Mouse (Mus musculus) kidney, embryonic 15.5 days (tissue): ENCODE data around the gene Elovl7. TPM values are rescaled to one million over a fixed set of nuclear protein-coding genes. Genes with fewer than 3 reads are reported as not detected.

Experiments used
- ATAC-seq: fragments of 200-750 bp; cut with Nextera tagmentation; replicated peaks from 2 replicates; pipeline ENCODE4 v1.8.0; 2017; ENCODE audit warnings: moderate TSS enrichment; ENCODE audit not compliant: low FRiP score
- H3K27ac ChIP-seq: fragments of 300-500 bp; sonication (generic); 2 replicates; pipeline ENCODE4 v1.5.1; 2015; ENCODE audit warnings: mild to moderate bottlenecking, inconsistent platforms
- H3K27me3 ChIP-seq: fragments of 300-500 bp; sonication (generic); 2 replicates; pipeline ENCODE4 v1.6.1; 2015; ENCODE audit warnings: inconsistent platforms
- H3K36me3 ChIP-seq: fragments of 300-500 bp; sonication (generic); 2 replicates; pipeline ENCODE4 v1.6.1; 2015; ENCODE audit warnings: inconsistent platforms
- H3K4me1 ChIP-seq: fragments of 300-500 bp; sonication (generic); 2 replicates; pipeline ENCODE4 v1.6.1; 2015; ENCODE audit warnings: inconsistent platforms
- H3K4me2 ChIP-seq: fragments of 300-500 bp; sonication (generic); 2 replicates; pipeline ENCODE4 v1.6.1; 2015; ENCODE audit warnings: moderate library complexity, mild to moderate bottlenecking, inconsistent platforms
- H3K4me3 ChIP-seq: fragments of 300-500 bp; sonication (generic); replicated peaks from 2 replicates; pipeline ENCODE4 v1.5.1; 2015; ENCODE audit warnings: mild to moderate bottlenecking, inconsistent platforms
- H3K9ac ChIP-seq: fragments of 300-500 bp; sonication (generic); 2 replicates; pipeline ENCODE4 v1.6.1; 2015; ENCODE audit warnings: mild to moderate bottlenecking, inconsistent platforms
- H3K9me3 ChIP-seq: fragments of 300-500 bp; sonication (generic); replicated peaks from 2 replicates; pipeline ENCODE4 v1.6.1; 2016; ENCODE audit warnings: inconsistent platforms
- WGBS: fragments of 180-500 bp; shearing (Covaris S2); methylation state at CpG from one replicate; pipeline ENCODE4 v1.1.7; 2015; ENCODE audit warnings: mixed read lengths; 5-methylcytosine and 5-hydroxymethylcytosine counted together
- polyA plus RNA-seq: library from polyadenylated mRNA; unstranded; fragments of >200 nt; fragmentation: Nextera tagmentation; extraction: Ambion mirVana; gene quantifications from 2 replicates; pipeline ENCODE4 v1.2.1, GENCODE M21; 2015

Elovl7 gene
- polyA plus RNA-seq, 1 experiment from 2014 or later, result 14.6 TPM

DNA sequence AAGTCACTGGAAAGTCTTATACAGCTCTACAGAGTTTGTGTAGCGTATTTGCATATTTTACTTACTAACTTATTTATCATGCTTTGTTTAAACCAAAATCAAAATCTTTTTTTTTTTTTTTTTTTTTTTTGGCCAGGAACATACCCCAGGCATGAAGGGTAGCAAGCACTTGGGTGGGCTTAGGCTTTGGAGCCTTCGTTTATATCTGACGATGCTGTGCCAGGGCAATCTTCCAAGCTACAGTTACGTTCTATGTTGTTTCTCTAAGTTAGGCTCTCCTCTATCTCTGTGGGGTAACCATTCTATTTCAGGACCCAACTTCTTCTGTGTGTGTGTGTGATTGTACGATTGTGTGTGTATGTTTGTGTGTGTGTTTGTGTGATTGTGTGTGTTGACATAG lies 36.9 kb downstream of the Elovl7 start:
- H3K9ac ChIP-seq, result no peak overlapping the region
- no peak overlapping the region for H3K4me3 ChIP-seq
- H3K9me3 ChIP-seq, result no peaks in the 10 kb centered on the region
- ATAC-seq, result no peak
- 85% methylated on average over 5 of the region's 5 CpGs for WGBS
- H3K4me2 ChIP-seq, result no peak overlapping the region
- no peaks in the 10 kb centered on the region for H3K36me3 ChIP-seq
- H3K4me1 ChIP-seq, result no peaks in the 10 kb centered on the region
- H3K27me3 ChIP-seq, result no peaks in the 10 kb centered on the region
- no peak overlapping the region for H3K27ac ChIP-seq

DNA sequence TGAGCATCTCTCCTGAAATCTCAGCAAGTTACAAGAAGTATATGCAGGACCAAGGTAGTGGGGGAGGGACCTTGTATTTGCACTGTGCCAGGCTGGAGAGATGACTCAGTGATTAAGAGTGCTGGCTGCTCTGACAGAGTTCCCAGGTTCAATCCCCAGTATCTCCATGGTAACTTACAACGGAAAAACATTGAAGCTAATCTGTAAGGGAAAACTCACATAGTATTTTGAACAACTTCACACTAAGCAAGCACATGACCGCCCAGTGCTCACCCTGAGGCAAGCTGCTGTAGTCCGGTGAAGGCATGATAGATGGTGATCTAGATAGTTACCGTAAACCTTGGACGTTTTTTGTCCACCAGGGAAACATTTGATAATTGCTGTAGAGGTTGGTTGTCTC lies 39.8 kb downstream of the Elovl7 start:
- no peaks in the 10 kb centered on the region for H3K4me1 ChIP-seq
- ATAC-seq, result no peak
- no peak overlapping the region for H3K4me3 ChIP-seq
- H3K9me3 ChIP-seq, result no peaks in the 10 kb centered on the region
- no peak overlapping the region for H3K4me2 ChIP-seq
- H3K36me3 ChIP-seq, result no peaks in the 10 kb centered on the region
- no peak overlapping the region for H3K9ac ChIP-seq
- H3K27ac ChIP-seq, result no peak overlapping the region
- 80% methylated on average over 5 of the region's 5 CpGs for WGBS
- no peaks in the 10 kb centered on the region for H3K27me3 ChIP-seq

DNA sequence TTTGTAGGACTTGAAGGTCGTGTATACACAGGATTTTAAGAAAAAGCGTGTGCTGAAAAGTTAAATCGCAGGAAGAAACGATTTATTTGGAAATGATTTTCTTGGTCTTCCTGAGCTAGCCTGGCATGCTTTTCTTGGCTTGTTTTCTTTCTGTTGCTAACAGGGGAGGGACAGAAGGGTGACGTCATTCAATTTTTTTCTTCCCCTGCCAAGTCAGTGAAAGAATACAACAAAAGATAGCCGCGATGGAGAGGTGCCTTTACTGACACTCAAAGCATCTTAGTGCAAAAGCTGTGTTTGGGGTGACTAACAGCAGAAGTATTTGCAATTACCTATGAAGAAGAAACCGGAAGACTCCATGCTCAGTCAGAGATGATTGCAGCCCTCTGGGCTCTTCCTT lies 48.8 kb downstream of the Elovl7 start:
- Histone ChIP-seq H3K4me3 (no peak overlapping the region), H3K4me1 (no peaks in the 10 kb centered on the region), H3K27ac (no peak overlapping the region), H3K9ac (no peak overlapping the region), H3K27me3 (no peaks in the 10 kb centered on the region), H3K9me3 (no peaks in the 10 kb centered on the region), H3K4me2 (no peak overlapping the region), H3K36me3 (no peaks in the 10 kb centered on the region)
- no peak for ATAC-seq
- WGBS, result 72% methylated on average over 8 of the region's 8 CpGs

DNA sequence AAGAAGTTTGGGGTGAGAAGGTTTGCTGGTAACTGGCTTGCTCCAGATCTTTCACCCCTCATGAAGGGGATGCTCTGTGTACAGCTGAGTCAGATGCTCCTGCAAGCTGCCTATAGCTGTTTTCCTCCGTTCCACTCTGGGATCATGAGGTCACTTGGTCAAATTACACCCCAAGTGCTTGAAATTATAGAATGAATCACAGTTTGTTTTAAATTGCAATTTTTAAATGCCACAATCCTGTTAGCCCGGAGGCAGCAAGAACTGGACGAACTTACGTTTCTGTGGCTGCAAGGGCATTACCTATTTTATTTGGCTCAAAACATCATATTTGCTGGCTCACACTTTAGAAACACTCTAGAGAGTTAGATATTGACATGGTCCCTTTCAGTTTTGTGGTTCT lies 51.2 kb downstream of the Elovl7 start:
- H3K9ac ChIP-seq, result no peak overlapping the region
- H3K27ac ChIP-seq, result no peak overlapping the region
- no peaks in the 10 kb centered on the region for H3K27me3 ChIP-seq
- no peak for ATAC-seq
- H3K9me3 ChIP-seq, result no peaks in the 10 kb centered on the region
- no peak overlapping the region for H3K4me2 ChIP-seq
- H3K36me3 ChIP-seq, result no peaks in the 10 kb centered on the region
- 80% methylated on average over 4 of the region's 4 CpGs for WGBS
- H3K4me1 ChIP-seq, result no peaks in the 10 kb centered on the region
- no peak overlapping the region for H3K4me3 ChIP-seq

DNA sequence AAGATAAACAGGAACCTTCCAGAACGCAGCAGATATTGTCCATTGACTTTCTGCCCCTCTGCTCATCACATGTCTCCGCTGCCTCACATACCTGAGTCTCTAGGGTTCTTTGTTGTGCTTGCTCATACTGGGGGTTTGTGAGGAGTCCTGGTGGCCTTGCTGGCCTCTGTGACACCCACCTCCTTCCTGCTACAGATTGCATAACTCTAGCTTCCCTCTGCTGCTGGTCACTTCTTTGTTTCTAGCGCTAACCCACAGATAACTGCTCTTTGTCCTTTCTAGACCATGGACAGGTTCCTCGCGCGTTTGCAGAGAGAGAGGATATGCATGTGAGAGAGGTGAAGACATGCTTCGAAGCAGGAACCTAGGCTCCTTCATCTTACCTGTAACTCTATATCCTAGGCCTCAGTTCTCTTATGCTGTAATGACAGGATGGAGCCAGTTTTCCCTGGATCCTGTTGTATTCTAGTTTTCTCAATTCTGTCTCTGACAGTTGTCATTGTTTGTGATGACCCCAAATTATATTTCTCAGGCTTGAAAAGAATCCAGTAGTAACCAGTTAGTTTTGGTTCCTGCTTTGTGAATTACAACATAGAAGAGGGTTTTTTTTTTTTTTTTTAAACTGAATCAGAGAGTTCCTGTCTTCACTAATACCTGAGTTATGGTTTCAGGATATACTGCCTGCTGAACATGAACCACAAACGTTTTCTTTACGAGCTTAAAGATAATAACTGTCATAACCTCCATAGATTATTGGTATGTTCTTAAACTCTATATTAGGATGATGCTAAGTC lies 53.8 kb downstream of the Elovl7 start:
- WGBS, result 68% methylated on average over 9 of the region's 9 CpGs
- H3K27ac ChIP-seq, result no peak overlapping the region
- no peak overlapping the region for H3K4me2 ChIP-seq
- no peaks in the 10 kb centered on the region for H3K9me3 ChIP-seq
- no peak overlapping the region for H3K9ac ChIP-seq
- H3K27me3 ChIP-seq, result no peaks in the 10 kb centered on the region
- H3K4me3 ChIP-seq, result no peak overlapping the region
- no peak for ATAC-seq
- H3K4me1 ChIP-seq, result peaks cover 13% of the 10 kb centered on the region
- H3K36me3 ChIP-seq, result no peaks in the 10 kb centered on the region

DNA sequence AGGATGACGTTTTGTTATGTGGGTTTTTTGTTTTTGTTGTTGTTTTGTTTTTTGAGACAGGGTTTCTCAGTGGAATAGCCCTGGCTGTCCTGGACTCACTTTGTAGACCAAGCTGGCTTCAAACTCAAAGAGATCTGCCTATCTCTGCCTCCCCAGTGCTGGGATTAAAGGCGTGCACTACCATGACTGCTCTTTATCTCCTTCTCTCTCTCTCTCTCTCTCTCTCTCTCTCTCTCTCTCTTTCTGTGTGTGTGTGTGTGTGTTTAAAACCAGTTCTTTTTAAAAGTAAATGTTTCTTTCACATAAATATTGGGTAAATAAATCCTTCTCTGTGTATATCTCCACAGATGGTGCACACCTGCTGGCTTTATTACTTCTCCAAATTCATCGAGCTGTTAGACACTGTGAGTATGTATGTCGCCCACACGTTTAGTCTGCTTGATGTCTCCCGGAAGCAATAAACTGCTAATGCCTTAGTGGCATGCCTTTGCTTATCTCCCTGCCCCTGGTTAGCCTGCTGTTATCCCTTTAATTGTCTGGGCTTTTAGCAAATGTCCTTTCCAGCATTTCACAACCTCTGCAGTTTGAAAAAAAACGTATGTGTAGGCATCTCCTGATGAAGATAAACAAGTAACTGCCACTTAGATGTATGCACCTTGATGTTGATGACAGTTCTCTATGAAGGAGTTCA lies 57.4 kb downstream of the Elovl7 start:
- 27% methylated on average over 7 of the region's 7 CpGs for WGBS
- Histone ChIP-seq H3K9ac (no peak overlapping the region), H3K36me3 (no peaks in the 10 kb centered on the region), H3K27me3 (no peaks in the 10 kb centered on the region), H3K4me3 (no peak overlapping the region), H3K9me3 (no peaks in the 10 kb centered on the region), H3K4me1 (peaks cover 17% of the 10 kb centered on the region), H3K4me2 (no peak overlapping the region), H3K27ac (0 out of 2 replicates have a peak overlapping the region, but pooled peaks have one; percentile 34)
- ATAC-seq, result no peak

DNA sequence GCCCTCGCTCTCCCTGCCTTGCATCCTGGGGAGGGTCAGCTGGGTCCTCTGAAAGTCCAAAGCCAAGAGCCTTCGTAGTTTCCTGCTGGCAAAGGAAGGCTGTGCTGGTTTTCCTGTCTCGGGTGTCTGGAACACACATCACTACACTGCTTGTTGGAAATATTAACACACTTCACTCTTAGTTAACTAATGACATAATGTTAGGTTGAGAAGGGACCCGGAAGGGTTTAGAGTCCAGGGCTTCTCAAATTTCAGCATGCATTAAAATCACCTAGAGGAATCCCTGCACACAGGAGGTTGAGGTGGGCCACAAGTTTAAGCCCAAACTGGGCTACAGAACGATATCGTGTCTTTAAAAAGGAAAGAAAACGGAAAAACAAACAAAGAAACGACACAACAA lies 58.1 kb downstream of the Elovl7 start:
- H3K27me3 ChIP-seq, result no peaks in the 10 kb centered on the region
- H3K4me3 ChIP-seq, result no peak overlapping the region
- H3K9me3 ChIP-seq, result no peaks in the 10 kb centered on the region
- H3K27ac ChIP-seq, result peak overlapping the region; percentile 34; the same call in 1 of the 2 replicates
- no peaks in the 10 kb centered on the region for H3K36me3 ChIP-seq
- peak; percentile 74; the same call in 1 of the 2 replicates for ATAC-seq
- no peak overlapping the region for H3K4me2 ChIP-seq
- H3K4me1 ChIP-seq, result peaks cover 17% of the 10 kb centered on the region
- WGBS, result 46% methylated on average over 8 of the region's 8 CpGs
- H3K9ac ChIP-seq, result no peak overlapping the region

DNA sequence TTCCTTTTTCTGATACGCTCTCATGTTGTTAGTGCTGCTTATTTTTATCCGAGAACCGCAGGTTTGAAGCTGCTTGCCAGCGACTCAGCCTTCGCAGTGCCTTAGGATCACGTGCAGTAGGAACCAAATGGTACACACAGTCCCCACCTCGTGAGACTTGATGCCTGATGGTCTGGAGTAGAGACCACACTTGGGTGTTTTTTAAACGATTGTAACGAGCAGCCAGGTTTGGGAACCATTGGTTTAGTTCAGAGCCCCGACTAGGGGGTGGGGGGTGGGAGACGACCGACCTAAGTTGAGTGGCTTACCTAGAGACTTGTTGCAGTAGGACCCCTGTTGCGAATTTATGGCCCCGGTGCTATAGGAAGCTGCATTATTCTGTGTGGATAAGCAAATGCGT lies 58.8 kb downstream of the Elovl7 start:
- H3K27me3 ChIP-seq, result no peaks in the 10 kb centered on the region
- no peaks in the 10 kb centered on the region for H3K9me3 ChIP-seq
- peak; percentile 29; the same call in 1 of the 2 replicates for ATAC-seq
- H3K27ac ChIP-seq, result no peak overlapping the region
- no peak overlapping the region for H3K9ac ChIP-seq
- WGBS, result 29% methylated on average over 15 of the region's 15 CpGs
- no peak overlapping the region; the same call in 1 of the 2 replicates for H3K4me3 ChIP-seq
- H3K4me1 ChIP-seq, result peaks cover 17% of the 10 kb centered on the region
- H3K4me2 ChIP-seq, result peak overlapping the region; percentile 37
- H3K36me3 ChIP-seq, result no peaks in the 10 kb centered on the region

DNA sequence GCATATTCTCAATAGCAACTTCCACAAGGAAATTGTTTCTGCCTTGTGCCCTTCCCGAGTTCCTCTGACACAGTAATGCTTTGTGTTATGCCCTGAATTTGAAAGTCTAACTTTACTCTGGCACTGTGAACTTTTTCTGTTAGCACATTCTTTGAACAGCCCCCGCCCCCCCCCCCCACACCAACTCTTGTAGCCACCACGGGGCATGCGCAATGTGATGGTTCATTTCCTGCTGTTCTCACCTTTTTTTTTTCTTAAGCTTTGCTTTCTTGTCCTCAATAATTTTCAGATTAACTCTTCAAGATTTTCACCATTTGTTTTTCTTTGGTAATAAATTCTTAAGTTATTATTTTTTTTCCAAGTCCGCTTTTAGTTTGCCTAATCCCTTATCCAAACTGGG lies 59.3 kb downstream of the Elovl7 start:
- Histone ChIP-seq H3K4me3 (no peak overlapping the region; the same call in 1 of the 2 replicates), H3K36me3 (no peaks in the 10 kb centered on the region), H3K27me3 (no peaks in the 10 kb centered on the region), H3K27ac (no peak overlapping the region), H3K9me3 (no peaks in the 10 kb centered on the region), H3K4me2 (peak overlapping the region; percentile 37), H3K4me1 (peaks cover 17% of the 10 kb centered on the region), H3K9ac (no peak overlapping the region)
- 30% methylated on average over 5 of the region's 5 CpGs for WGBS
- ATAC-seq, result no peak

DNA sequence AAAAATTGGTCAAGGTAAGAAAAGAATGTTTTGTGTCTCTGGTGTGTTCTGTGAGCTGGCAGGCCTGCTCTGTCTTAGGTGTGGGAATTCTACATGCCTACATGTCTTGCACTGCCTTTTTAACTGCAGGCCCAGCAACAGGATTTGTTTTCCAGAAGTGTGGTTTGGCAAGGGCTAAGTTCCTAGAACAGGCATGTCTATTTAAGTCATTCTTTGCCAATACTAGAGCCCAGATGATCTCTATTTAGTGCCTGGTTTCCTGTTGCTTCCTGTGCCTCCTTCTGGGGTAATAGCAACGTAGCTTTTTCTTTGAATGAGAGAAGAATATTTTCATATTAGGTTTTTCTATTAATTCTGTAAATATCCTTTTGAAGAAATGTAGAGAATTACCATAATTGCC lies 62.4 kb downstream of the Elovl7 start:
- no peak overlapping the region for H3K27ac ChIP-seq
- 66% methylated on average over 1 of the region's 1 CpGs for WGBS
- H3K4me3 ChIP-seq, result no peak overlapping the region
- no peaks in the 10 kb centered on the region for H3K27me3 ChIP-seq
- no peaks in the 10 kb centered on the region for H3K36me3 ChIP-seq
- ATAC-seq, result no peak
- H3K9me3 ChIP-seq, result no peaks in the 10 kb centered on the region
- H3K4me1 ChIP-seq, result peaks cover 17% of the 10 kb centered on the region
- no peak overlapping the region for H3K4me2 ChIP-seq
- no peak overlapping the region for H3K9ac ChIP-seq

DNA sequence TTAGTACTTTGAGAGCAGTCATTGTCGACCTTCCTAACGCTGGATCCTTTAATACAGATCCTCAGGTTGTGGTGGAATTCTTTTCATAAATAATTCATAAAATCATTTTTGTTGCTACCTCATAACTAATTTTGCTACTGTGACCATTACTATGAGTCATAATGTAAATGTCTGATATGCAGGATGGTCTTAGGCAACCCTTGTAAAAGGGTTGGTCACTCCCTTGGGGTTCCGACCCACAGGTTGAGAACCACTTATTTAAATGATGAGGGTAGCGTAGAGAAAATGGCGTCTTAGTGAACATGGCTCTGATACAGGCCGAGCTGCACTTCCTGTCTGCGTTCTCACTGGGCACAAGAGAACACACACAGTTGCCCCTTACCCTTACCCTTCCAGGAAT lies 63.1 kb downstream of the Elovl7 start:
- peaks cover 11% of the 10 kb centered on the region for H3K4me1 ChIP-seq
- no peaks in the 10 kb centered on the region for H3K27me3 ChIP-seq
- no peak overlapping the region for H3K9ac ChIP-seq
- H3K4me3 ChIP-seq, result no peak overlapping the region
- H3K4me2 ChIP-seq, result no peak overlapping the region
- no peaks in the 10 kb centered on the region for H3K36me3 ChIP-seq
- no peak for ATAC-seq
- 87% methylated on average over 7 of the region's 7 CpGs for WGBS
- no peak overlapping the region for H3K27ac ChIP-seq
- H3K9me3 ChIP-seq, result no peaks in the 10 kb centered on the region

DNA sequence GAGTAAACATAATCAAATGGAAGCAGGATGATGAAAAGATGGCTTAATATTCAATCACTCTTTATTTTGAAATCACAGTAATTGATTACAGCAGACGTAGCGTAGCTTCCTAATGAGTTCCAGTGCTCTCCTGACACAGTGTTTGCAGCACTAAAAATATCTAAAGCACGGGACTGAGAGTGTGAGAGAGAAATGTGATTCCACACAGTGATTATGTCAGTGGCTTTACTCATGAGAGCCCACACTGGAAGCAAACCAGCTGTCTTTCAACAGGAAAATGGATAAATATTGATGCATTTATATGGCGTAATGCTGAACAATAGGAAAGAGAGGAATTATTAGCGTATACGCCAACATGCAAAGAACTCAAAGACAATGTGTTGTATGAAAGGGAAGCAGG lies 64.4 kb downstream of the Elovl7 start:
- Histone ChIP-seq H3K4me1 (no peaks in the 10 kb centered on the region), H3K9ac (no peak overlapping the region), H3K4me3 (no peak overlapping the region), H3K27me3 (no peaks in the 10 kb centered on the region), H3K4me2 (no peak overlapping the region), H3K36me3 (no peaks in the 10 kb centered on the region), H3K27ac (no peak overlapping the region), H3K9me3 (no peaks in the 10 kb centered on the region)
- ATAC-seq, result no peak
- 69% methylated on average over 6 of the region's 6 CpGs for WGBS
